Mouse (Mus musculus) stomach, postnatal 0 days (tissue): ENCODE data around the gene Wfdc8.

Experiments used
- CTCF ChIP-seq: IDR thresholded peaks from 2 replicates; pipeline ENCODE4 v1.5.1; 2016; ENCODE audit warnings: antibody characterized with exemption, low read depth, mild to moderate bottlenecking, moderate library complexity
- EP300 ChIP-seq: optimal IDR thresholded peaks from 2 replicates; pipeline ENCODE3; 2016; ENCODE audit warnings: antibody characterized with exemption

DNA sequence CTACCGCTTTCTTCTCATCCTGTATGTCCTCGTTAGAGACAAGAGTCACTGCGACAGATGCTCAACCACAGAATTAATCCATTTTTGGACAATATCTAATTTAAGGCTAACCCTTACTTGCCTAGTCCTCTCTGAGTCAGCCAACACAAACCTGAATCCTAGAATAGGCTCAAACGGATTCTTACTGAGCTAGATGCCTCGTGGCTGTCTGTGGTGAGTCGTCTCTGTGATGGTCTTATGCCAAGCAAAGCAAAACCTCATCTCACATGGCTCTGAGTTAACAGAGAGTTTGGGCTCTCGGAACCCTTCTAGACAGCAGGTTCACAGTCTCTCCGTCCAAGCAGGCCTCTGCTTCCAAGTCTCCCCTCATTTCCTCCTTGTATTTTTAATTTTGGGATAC is 9.0 kb downstream of the Wfdc8 start:
- TF ChIP-seq CTCF (no peak), EP300 (no peak)
